Mouse (Mus musculus): ENCODE data around the gene Fam71b.

Fam71b gene

DNA sequence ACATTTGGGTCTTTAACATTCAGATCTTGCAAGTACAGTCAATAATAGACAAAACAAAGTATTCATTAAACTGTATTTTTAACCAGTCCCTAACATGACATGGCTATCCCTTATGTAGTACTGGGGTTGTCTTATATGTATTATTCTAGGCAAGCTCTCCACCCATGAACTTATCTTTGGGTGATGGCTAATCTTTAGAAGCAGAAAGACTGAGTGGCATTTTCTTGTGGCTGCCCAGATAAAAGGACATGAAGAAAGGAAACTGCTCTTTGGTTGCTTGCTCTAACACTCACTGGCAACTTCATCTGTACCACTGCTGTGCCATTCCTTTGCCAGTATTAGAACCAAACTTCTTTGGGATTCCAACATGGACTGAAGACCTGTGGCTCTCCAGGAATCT is 39.0 kb downstream of the Fam71b start:
- no peak for DNase-seq

GRCm38 (mm10) chr11:46436760-46437458 is 40.5 kb downstream of the Fam71b start, which contains the start of gene Med7:
Gene Med7 (plus strand): TSS chr11:46436925.
- peak; percentile 92 for DNase-seq

DNA sequence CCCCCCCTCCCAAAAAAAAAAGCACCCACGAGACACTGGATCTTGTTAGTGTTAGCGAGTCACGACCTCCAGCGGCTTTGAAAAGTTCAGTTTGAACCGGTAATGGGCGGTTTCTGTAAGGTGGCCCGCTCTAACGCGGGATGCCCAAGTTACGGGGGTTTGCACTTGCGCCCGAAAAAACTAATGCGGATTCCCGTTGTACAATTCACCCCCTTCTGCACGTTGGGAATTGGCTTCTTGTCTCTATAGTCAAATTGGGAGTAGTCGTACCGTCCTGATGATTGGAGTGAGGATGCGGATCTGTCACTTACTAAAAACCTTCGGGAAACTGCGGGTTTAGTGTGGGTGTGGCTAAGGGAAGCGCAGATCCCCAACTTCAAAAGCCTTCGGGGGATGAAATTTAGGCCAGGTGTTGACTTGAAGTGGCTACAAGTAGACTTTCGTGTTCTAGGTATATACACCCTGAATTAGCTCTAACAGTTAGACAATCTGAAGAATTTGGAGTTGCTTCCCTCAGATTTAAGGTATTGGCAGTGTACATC is 41.2 kb downstream of the Fam71b start:
- peak; percentile 52 for DNase-seq

- DNase-seq = no peak
Observed at GRCm38 (mm10) chr11:46439005-46439543, 42.7 kb downstream of the Fam71b start.

DNA sequence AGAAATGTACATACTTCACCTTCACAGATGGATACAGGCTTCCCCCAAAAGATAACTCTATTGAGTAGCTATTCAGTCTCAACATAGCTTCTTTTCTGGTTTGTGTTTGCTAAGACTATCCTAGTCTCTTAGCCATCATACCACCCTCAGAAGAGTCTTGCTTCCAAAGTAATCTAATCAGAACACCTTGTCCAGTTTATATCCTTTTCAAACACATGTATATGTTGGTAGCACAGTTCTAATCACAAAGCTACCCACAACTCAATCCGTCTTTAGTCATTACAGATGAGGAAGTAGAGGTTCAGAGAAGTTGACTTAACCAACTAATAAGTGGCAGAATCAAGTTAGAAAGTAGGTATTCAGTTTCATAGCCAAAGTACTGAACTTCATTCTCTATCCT is 45.4 kb downstream of the Fam71b start:
- no peak for DNase-seq

- DNase-seq = no peak
Observed at GRCm38 (mm10) chr11:46443152-46443551, 46.8 kb downstream of the Fam71b start.

DNA sequence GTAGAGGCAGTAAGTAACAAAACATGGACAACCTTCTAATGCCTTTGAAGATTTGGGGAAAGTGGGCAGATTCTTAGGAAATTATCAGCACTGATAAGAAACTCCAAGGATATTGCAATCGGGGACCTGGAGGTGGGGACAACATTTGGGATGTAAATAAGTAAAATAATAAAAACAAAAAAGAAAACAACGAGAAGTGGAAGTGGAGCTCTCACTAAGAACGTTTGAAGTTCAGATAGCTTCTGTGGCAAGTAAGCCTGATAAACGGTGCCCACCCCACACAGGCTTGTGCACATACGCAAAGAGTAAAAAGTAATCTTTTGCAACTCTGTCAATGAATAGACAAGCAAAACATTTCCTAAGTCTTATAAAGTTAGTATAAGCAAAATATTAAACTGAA is 47.6 kb downstream of the Fam71b start:
- DNase-seq = no peak

DNA sequence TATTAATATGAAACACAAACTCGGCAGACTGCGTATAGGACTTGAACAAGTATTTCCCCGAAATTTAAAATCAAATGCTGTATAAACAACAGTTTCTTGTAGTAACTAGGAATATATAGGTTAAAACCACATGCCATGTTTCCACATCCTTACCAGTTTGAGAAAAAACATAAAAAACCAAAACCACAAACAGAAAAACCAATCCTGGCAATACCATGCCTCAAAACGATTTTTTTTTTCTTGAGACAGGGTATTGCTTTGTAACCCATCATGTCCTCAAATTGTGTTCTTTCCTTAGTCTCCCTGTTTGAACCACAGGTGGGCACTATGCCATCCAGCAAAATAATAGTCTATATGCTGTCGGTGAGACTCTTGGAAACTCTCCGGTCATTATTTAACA is 49.8 kb downstream of the Fam71b start:
- DNase-seq = no peak

GRCm38 (mm10) chr11:46447644-46448484 is 51.5 kb downstream of the Fam71b start:
- DNase-seq = peak; percentile 47

DNA sequence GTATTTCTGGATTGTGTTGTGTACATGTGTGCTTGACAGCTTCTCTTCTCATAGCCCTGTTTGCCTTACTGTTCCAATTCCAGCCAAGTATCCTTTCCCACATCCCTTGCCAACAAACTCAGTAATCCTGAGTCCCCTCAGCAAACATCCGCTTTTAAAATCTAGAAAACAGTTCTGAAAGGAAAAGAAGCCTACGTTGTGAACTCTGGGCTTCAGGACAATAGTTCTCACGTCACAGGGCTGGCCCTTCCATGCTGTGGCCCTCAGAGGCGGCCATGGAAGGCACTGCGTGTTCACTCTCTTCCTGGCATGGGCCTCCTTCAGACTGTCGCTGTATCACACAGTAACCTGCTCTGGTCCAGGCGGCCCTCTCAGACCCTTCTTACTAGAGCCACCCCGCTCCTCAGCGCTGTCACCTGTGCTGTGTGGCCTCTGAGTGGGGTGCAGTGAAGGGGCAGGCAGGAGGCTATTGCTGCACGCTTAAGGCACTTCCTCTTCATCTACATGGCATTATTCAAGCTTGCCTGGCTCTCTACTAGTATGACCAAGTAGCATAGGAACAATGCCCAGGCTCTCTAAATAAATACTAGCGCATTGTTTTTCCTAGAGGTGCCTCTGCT is 53.2 kb downstream of the Fam71b start:
- no peak for DNase-seq

DNA sequence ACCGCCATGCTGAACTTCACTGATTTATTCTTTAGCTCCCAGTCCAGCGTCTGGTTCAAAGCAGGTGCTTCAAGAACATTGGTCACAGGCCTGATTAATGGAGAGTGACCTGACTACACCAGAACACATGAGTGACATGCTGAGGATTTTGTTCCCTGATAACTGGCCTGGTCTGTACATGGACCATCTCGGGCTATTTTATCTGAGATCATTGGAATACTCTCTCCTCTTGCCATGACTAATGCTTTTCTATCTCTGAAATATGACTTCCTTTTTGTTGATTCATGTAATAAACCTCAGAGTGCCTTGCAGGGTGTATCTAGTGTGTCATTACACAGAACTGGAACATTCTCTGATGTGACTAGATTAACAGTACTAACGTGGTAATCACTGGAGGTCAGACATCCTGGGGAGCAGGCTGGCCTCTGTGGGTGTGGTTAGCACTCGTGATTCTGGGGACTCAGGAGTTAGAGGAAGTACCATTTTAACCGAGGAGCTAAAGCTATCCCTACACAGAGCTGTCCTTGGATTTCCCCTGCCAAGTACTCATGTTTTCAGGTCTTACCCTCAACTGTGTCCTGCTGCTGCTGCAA is 58.2 kb downstream of the Fam71b start, which contains the start of gene Havcr2:
TSS of gene Havcr2 (plus strand) at position 483 of the 593 bp plus-strand sequence.
- no peak for DNase-seq

Data from thymus, postnatal 25 days (tissue).